Mouse (Mus musculus): ENCODE results near the gene Mertk. TPM values are rescaled to one million over a fixed set of nuclear protein-coding genes. Genes with fewer than 3 reads are reported as not detected.

Gene Mertk
- 1.9 and 2.2 TPM in 2 replicates for polyA plus RNA-seq (2011; ENCODE audit: insufficient read depth, insufficient read length, low read depth, missing spikeins)

GRCm38 (mm10) chr2:128698693-128699181 lies at the start of gene Mertk:
Mertk (plus strand) TSS chr2:128698956.
- no peak for TF ChIP-seq EP300 (IDR thresholded peaks at IDR 0.05; ENCODE audit: insufficient read depth, low read depth, low read length)
- peak; percentile 19 for TF ChIP-seq POLR2A (IDR thresholded peaks at IDR 0.05; ENCODE audit: insufficient read depth, low read length)
- TF ChIP-seq CTCF (IDR thresholded peaks at IDR 0.05; ENCODE audit: low read depth, low read length) = no peak
- H3K27me3 ChIP-seq (ENCODE audit: control insufficient read depth, insufficient read depth, low read length, poor library complexity, severe bottlenecking) = no peaks in the 10 kb centered on the region
- no peaks in the 10 kb centered on the region for H3K36me3 ChIP-seq (ENCODE audit: control insufficient read depth, insufficient read depth, low read length, poor library complexity, severe bottlenecking)
- H3K4me3 ChIP-seq (ENCODE audit: low read depth, low read length) = peak within 1 kb of the TSS; percentile 83
- H3K9ac ChIP-seq (ENCODE audit: low read depth, poor library complexity, severe bottlenecking) = peak within 1 kb of the TSS; percentile 65
- no peak within 1 kb of the TSS for H3K27ac ChIP-seq (ENCODE audit: insufficient read depth, low read length)
- no peaks in the 10 kb centered on the region for H3K9me3 ChIP-seq (replicated peaks; ENCODE audit: control insufficient read depth, insufficient read depth, low read length, poor library complexity, severe bottlenecking)
- no peaks in the 10 kb centered on the region for H3K4me1 ChIP-seq (ENCODE audit: control insufficient read depth, insufficient read depth, low read length)

DNA sequence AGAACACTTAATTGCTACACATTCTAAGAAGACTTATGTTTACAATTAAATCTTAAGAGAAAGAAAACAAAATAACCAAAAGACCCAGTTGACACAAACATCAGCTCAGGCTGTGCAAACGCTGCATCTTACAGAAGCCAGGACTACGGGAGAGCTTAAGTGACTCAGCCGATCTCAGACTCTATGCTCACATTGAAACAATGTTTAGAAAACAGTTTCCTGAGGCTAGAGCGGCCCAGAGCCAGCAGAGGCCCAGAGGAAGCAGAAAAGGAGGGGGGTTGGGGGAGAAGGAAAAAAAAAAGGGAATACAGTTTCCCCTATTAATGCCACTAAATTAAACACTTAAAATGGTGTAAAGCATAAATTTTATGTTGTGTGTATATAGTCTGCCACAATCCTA lies 18.1 kb upstream of the Mertk start:
- Histone ChIP-seq H3K9me3 (replicated peaks; ENCODE audit: control insufficient read depth, insufficient read depth, low read length, poor library complexity, severe bottlenecking) (no peaks in the 10 kb centered on the region), H3K9ac (ENCODE audit: low read depth, poor library complexity, severe bottlenecking) (no peak overlapping the region), H3K27me3 (ENCODE audit: control insufficient read depth, insufficient read depth, low read length, poor library complexity, severe bottlenecking) (no peaks in the 10 kb centered on the region), H3K4me1 (ENCODE audit: control insufficient read depth, insufficient read depth, low read length) (no peaks in the 10 kb centered on the region), H3K4me3 (ENCODE audit: low read depth, low read length) (no peak overlapping the region), H3K27ac (ENCODE audit: insufficient read depth, low read length) (no peak overlapping the region), H3K36me3 (ENCODE audit: control insufficient read depth, insufficient read depth, low read length, poor library complexity, severe bottlenecking) (peaks cover 28% of the 10 kb centered on the region)
- no peak for TF ChIP-seq CTCF (IDR thresholded peaks at IDR 0.05; ENCODE audit: low read depth, low read length)

GRCm38 (mm10) chr2:128686921-128687557 lies 11.7 kb upstream of the Mertk start, which contains the start of gene Anapc1:
Anapc1 (minus strand) TSS chr2:128687391.
- Histone ChIP-seq H3K27ac (ENCODE audit: insufficient read depth, low read length) (no peak within 1 kb of the TSS), H3K9ac (ENCODE audit: low read depth, poor library complexity, severe bottlenecking) (peak within 1 kb of the TSS; percentile 93), H3K36me3 (ENCODE audit: control insufficient read depth, insufficient read depth, low read length, poor library complexity, severe bottlenecking) (peaks cover 12% of the 10 kb centered on the region), H3K9me3 (replicated peaks; ENCODE audit: control insufficient read depth, insufficient read depth, low read length, poor library complexity, severe bottlenecking) (no peaks in the 10 kb centered on the region), H3K4me3 (ENCODE audit: low read depth, low read length) (peak within 1 kb of the TSS; percentile 97), H3K4me1 (ENCODE audit: control insufficient read depth, insufficient read depth, low read length) (peaks cover 1% of the 10 kb centered on the region), H3K27me3 (ENCODE audit: control insufficient read depth, insufficient read depth, low read length, poor library complexity, severe bottlenecking) (no peaks in the 10 kb centered on the region)
- no peak for TF ChIP-seq CTCF (IDR thresholded peaks at IDR 0.05; ENCODE audit: low read depth, low read length)
- TF ChIP-seq POLR2A (IDR thresholded peaks at IDR 0.05; ENCODE audit: insufficient read depth, low read length) = peak; percentile 52
- no peak for TF ChIP-seq EP300 (IDR thresholded peaks at IDR 0.05; ENCODE audit: insufficient read depth, low read depth, low read length)

DNA sequence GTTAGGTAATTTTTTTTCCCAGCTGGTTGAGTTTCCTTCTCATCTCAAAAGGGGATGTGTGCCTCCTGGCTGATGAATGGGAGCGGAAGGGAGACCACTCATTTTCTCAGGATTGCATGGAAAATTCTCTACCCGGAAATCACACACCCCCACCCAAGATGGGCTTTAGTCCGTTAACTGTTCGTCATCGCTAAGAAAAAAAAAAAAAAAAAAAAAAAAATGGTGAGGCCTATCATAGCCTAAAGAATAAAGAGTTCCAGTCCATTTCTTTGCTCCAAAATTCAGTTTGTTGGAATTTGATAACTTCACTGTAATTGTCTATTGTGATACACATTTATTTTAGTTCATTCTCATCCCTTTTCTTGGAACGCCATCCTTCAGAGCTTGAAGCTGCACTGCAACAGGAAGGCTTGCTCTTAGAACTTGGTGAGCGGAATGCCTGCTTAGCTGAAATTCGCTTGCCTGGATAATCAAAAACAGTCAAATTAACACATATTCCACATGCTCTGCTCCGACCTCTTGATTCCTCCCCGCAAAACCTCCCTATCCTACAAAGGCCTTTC lies 11.1 kb upstream of the Mertk start:
- TF ChIP-seq EP300 (IDR thresholded peaks at IDR 0.05; ENCODE audit: insufficient read depth, low read depth, low read length) (no peak), CTCF (IDR thresholded peaks at IDR 0.05; ENCODE audit: low read depth, low read length) (no peak), POLR2A (IDR thresholded peaks at IDR 0.05; ENCODE audit: insufficient read depth, low read length) (no peak)
- no peak overlapping the region for H3K27ac ChIP-seq (ENCODE audit: insufficient read depth, low read length)
- H3K9me3 ChIP-seq (replicated peaks; ENCODE audit: control insufficient read depth, insufficient read depth, low read length, poor library complexity, severe bottlenecking) = no peaks in the 10 kb centered on the region
- H3K36me3 ChIP-seq (ENCODE audit: control insufficient read depth, insufficient read depth, low read length, poor library complexity, severe bottlenecking) = peaks cover 10% of the 10 kb centered on the region
- H3K4me3 ChIP-seq (ENCODE audit: low read depth, low read length) = peak overlapping the region; percentile 97
- peaks cover 1% of the 10 kb centered on the region for H3K4me1 ChIP-seq (ENCODE audit: control insufficient read depth, insufficient read depth, low read length)
- H3K27me3 ChIP-seq (ENCODE audit: control insufficient read depth, insufficient read depth, low read length, poor library complexity, severe bottlenecking) = no peaks in the 10 kb centered on the region
- peak overlapping the region; percentile 93 for H3K9ac ChIP-seq (ENCODE audit: low read depth, poor library complexity, severe bottlenecking)

- Histone ChIP-seq H3K36me3 (ENCODE audit: control insufficient read depth, insufficient read depth, low read length, poor library complexity, severe bottlenecking) (no peaks in the 10 kb centered on the region), H3K4me1 (ENCODE audit: control insufficient read depth, insufficient read depth, low read length) (no peaks in the 10 kb centered on the region), H3K27me3 (ENCODE audit: control insufficient read depth, insufficient read depth, low read length, poor library complexity, severe bottlenecking) (no peaks in the 10 kb centered on the region), H3K9me3 (replicated peaks; ENCODE audit: control insufficient read depth, insufficient read depth, low read length, poor library complexity, severe bottlenecking) (no peaks in the 10 kb centered on the region), H3K27ac (ENCODE audit: insufficient read depth, low read length) (no peak overlapping the region), H3K4me3 (ENCODE audit: low read depth, low read length) (no peak overlapping the region), H3K9ac (ENCODE audit: low read depth, poor library complexity, severe bottlenecking) (peak overlapping the region; percentile 45)
- TF ChIP-seq POLR2A (IDR thresholded peaks at IDR 0.05; ENCODE audit: insufficient read depth, low read length) (no peak), EP300 (IDR thresholded peaks at IDR 0.05; ENCODE audit: insufficient read depth, low read depth, low read length) (no peak), CTCF (IDR thresholded peaks at IDR 0.05; ENCODE audit: low read depth, low read length) (no peak)
These were observed 6.4 kb upstream of the Mertk start for GRCm38 (mm10) chr2:128692336-128692735.

- H3K9me3 ChIP-seq (replicated peaks; ENCODE audit: control insufficient read depth, insufficient read depth, low read length, poor library complexity, severe bottlenecking) = no peaks in the 10 kb centered on the region
- H3K9ac ChIP-seq (ENCODE audit: low read depth, poor library complexity, severe bottlenecking) = peak overlapping the region; percentile 45
- H3K4me3 ChIP-seq (ENCODE audit: low read depth, low read length) = no peak overlapping the region
- no peaks in the 10 kb centered on the region for H3K36me3 ChIP-seq (ENCODE audit: control insufficient read depth, insufficient read depth, low read length, poor library complexity, severe bottlenecking)
- H3K27ac ChIP-seq (ENCODE audit: insufficient read depth, low read length) = no peak overlapping the region
- no peaks in the 10 kb centered on the region for H3K4me1 ChIP-seq (ENCODE audit: control insufficient read depth, insufficient read depth, low read length)
- H3K27me3 ChIP-seq (ENCODE audit: control insufficient read depth, insufficient read depth, low read length, poor library complexity, severe bottlenecking) = no peaks in the 10 kb centered on the region
- TF ChIP-seq CTCF (IDR thresholded peaks at IDR 0.05; ENCODE audit: low read depth, low read length) (no peak), EP300 (IDR thresholded peaks at IDR 0.05; ENCODE audit: insufficient read depth, low read depth, low read length) (no peak), POLR2A (IDR thresholded peaks at IDR 0.05; ENCODE audit: insufficient read depth, low read length) (no peak)
These were observed 6.0 kb upstream of the Mertk start for GRCm38 (mm10) chr2:128692771-128693170.
